8 mouse cellular contexts compared by ENCODE assay signal in the genomic region with DNA sequence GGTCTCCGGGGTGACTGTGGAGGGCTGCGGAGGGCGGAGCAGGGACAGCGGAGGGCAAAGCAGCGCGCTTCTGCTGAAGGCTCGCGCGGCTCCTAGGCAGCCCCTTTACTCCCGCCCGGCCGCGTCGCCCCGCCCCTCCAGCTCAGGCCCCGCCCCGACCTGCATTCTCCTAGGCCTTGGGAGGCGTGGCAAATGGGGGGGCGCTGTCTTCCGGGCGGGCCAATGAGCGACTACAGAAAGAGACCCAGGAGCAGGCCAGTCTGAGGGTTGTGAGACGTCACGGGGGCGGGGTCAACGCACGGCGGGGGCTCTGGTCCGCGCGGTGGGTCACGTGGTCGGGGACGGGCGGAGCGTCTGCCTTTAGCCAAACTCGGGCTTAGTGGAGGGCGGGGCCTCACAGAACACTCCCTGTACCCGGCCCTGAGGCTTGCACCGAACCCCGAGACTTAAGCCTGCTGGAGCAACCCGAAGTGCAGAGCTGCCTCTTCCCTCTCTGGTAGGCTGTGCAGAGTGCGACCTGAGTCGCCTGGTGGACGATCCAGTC. TPM values are rescaled to one million over a fixed set of nuclear protein-coding genes. Genes with fewer than 3 reads are reported as not detected.
DNase-seq lines count a peak whose midpoint lies in the region; ATAC-seq lines count a peak whose summit lies in the region.

Gk (minus strand) TSS at position 276 of the 544 bp plus-strand sequence.

- H3K9ac ChIP-seq in forebrain, embryonic 14.5 days (ENCODE audit: low read length): peak within 1 kb of the TSS; percentile 67
- peak within 1 kb of the TSS; percentile 54 for H3K9ac ChIP-seq in neural tube, embryonic 15.5 days (replicated peaks)

- no peaks in the 10 kb centered on the region for H3K27me3 ChIP-seq in forebrain, embryonic 14.5 days (replicated peaks; ENCODE audit: control insufficient read depth, insufficient read depth, low read length)
- no peaks in the 10 kb centered on the region for H3K27me3 ChIP-seq in neural tube, embryonic 15.5 days (replicated peaks)

- peak within 1 kb of the TSS; percentile 66 for H3K27ac ChIP-seq in forebrain, embryonic 14.5 days (ENCODE audit: low read depth, low read length)
- H3K27ac ChIP-seq in neural tube, embryonic 15.5 days (replicated peaks): peak within 1 kb of the TSS; percentile 92

- intact Hi-C loops in heart, postnatal 14 days (cut with DNase I): loop anchor here (10.0 kb wide), 1 partner anchor 98 kb away; the partner anchor contains the start of gene 5430427O19Rik

- H3K4me3 ChIP-seq in forebrain, embryonic 14.5 days (ENCODE audit: low read depth, low read length): peak within 1 kb of the TSS; percentile 43
- peak within 1 kb of the TSS; percentile 52 for H3K4me3 ChIP-seq in neural tube, embryonic 15.5 days (replicated peaks)

- peak within 1 kb of the TSS; percentile 60 for H3K4me2 ChIP-seq in forebrain, embryonic 14.5 days (ENCODE audit: low read length)
- peak within 1 kb of the TSS; percentile 60 for H3K4me2 ChIP-seq in neural tube, embryonic 15.5 days

- H3K36me3 ChIP-seq in forebrain, embryonic 14.5 days (ENCODE audit: control insufficient read depth, insufficient read depth, low read length): no peaks in the 10 kb centered on the region
- H3K36me3 ChIP-seq in neural tube, embryonic 15.5 days: no peaks in the 10 kb centered on the region

- 29% methylated on average over 37 of the region's 45 CpGs for WGBS in forebrain, embryonic 14.5 days
- WGBS in neural tube, embryonic 15.5 days: 20% methylated on average over 37 of the region's 45 CpGs

- ATAC-seq in forebrain, embryonic 14.5 days: peak; percentile 98
- peak; percentile 99 for ATAC-seq in neural tube, embryonic 15.5 days (ENCODE audit: low FRiP score)

- H3K9me3 ChIP-seq in forebrain, embryonic 14.5 days (replicated peaks; ENCODE audit: control insufficient read depth, low read length): no peaks in the 10 kb centered on the region
- H3K9me3 ChIP-seq in neural tube, embryonic 15.5 days (replicated peaks): no peaks in the 10 kb centered on the region

- H3K4me1 ChIP-seq in forebrain, embryonic 14.5 days (ENCODE audit: control insufficient read depth, insufficient read depth, low read length): no peaks in the 10 kb centered on the region
- H3K4me1 ChIP-seq in neural tube, embryonic 15.5 days: no peaks in the 10 kb centered on the region

- peak; percentile 94 for DNase-seq in ES-CJ7 (ENCODE audit: low read depth, low spot score)
- DNase-seq in cerebellum, adult 11 months: peak; percentile 97
- DNase-seq in forebrain, embryonic 14.5 days (ENCODE audit: low spot score): peak; percentile 94
- DNase-seq in heart, postnatal 14 days: peak; percentile 94 to 96
- peak; percentile 98 for DNase-seq in layer of hippocampus, adult 11-12 months (ENCODE audit: low spot score)
- peak; percentile 98 for DNase-seq in lung, adult 18-20 months
- peak; percentile 95 for DNase-seq in testis, postnatal 14 days (ENCODE audit: low spot score)

RNA-seq across cellular contexts. Expression of gene Gk, which starts in this region (rescaled TPM):
- polyA plus RNA-seq in forebrain, embryonic 14.5 days (2014; fragmentation: Nextera tagmentation; extraction: Ambion mirVana): 7.7 and 7.8 TPM in 2 replicates
- 10 to 100 TPM; 24.9 to 34.1 TPM for total RNA-seq in heart, postnatal 14 days (2021)
- polyA plus RNA-seq in neural tube, embryonic 15.5 days (2015; fragmentation: Nextera tagmentation; extraction: Ambion mirVana): 10.6 and 14.8 TPM in 2 replicates

Comparison
In these comparisons a context has a peak if more than half of its experiments do, and no peak if none do; other contexts are left out.
1. Peak in every context shown above with its lines: DNase-seq, ATAC-seq, H3K4me3 ChIP-seq and H3K27ac ChIP-seq.